Comparison of ENCODE assay signal across 7 mouse cellular contexts in the genomic region with DNA sequence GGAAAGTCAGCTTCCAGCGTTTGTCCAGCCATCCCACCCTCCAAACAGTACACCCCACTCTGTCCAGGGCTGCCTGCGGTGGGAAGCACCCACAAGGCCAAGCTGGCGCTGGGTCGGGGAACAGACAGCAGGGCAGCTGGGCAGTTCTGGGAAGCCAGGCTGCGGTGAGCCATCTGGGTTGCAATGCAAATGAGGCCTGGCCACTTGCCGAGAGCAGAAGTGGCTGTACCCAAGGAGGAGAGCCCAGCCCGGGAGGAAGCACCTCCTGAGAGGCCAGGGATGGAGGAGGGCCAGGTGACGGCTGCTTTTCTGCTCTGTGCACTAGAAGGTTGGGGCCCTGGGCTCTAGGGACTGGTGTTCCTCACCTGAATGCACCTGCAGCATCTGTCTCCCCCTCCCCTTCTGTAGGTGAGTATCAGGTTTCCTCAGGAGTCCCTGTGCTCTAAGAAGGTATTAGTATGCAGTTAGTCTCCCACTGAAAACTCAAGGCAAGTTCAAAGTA. TPM values are rescaled to one million over a fixed set of nuclear protein-coding genes. Genes with fewer than 3 reads are reported as not detected.
DNase-seq lines count a peak whose midpoint lies in the region; ATAC-seq and TF ChIP-seq lines count a peak whose summit lies in the region.

No protein-coding gene starts in this region.

- no peaks in the 10 kb centered on the region for H3K79me3 ChIP-seq in C2C12 (ENCODE audit: low read depth)

- peak; percentile 93 for DNase-seq in Muller cell, postnatal 12 days (ENCODE audit: inconsistent ontology term)
- peak; percentile 25 for DNase-seq in embryonic facial prominence, embryonic 11.5 days (ENCODE audit: low spot score)
- no peak for DNase-seq in heart, postnatal 0 days (ENCODE audit: low spot score)
- no peak for DNase-seq in thymus, postnatal 14 days

- H3ac ChIP-seq in C2C12 (ENCODE audit: control insufficient read depth, insufficient read length, low read depth) = no peak overlapping the region
- no peak overlapping the region for H3ac ChIP-seq in myocyte (ENCODE audit: control insufficient read depth, insufficient read length)

- no peak for TF ChIP-seq CTCF in C2C12 (IDR thresholded peaks at IDR 0.05; ENCODE audit: control insufficient read depth, insufficient read depth, insufficient read length)
- no peak for TF ChIP-seq CTCF in heart, postnatal 0 days (IDR thresholded peaks at IDR 0.05; ENCODE audit: low read depth)

- no peak for TF ChIP-seq EP300 in heart, postnatal 0 days (IDR thresholded peaks at IDR 0.05; ENCODE audit: low read depth)

- H3K4me2 ChIP-seq in embryonic facial prominence, embryonic 11.5 days (ENCODE audit: low read depth, low read length) = no peak overlapping the region
- no peak overlapping the region for H3K4me2 ChIP-seq in heart, postnatal 0 days (ENCODE audit: low read depth, low read length)
- H3K4me2 ChIP-seq in limb, embryonic 15.5 days = no peak overlapping the region
- H3K4me2 ChIP-seq in myocyte (ENCODE audit: low read depth) = peak overlapping the region; percentile 71

- H3K79me2 ChIP-seq in C2C12 (ENCODE audit: control insufficient read depth, insufficient read depth) (no peaks in the 10 kb centered on the region), myocyte (ENCODE audit: control insufficient read depth, insufficient read depth) (no peaks in the 10 kb centered on the region)

- 7% methylated on average over 8 of the region's 8 CpGs for WGBS in embryonic facial prominence, embryonic 11.5 days
- WGBS in heart, postnatal 0 days = 27% methylated on average over 8 of the region's 8 CpGs
- 18% methylated on average over 8 of the region's 8 CpGs for WGBS in limb, embryonic 15.5 days

- H3K4me1 ChIP-seq in embryonic facial prominence, embryonic 11.5 days (ENCODE audit: control insufficient read depth, insufficient read depth, low read length) = peaks cover 5% of the 10 kb centered on the region; the same call in 1 of the 2 replicates
- H3K4me1 ChIP-seq in heart, postnatal 0 days (ENCODE audit: control insufficient read depth, insufficient read depth) = peaks cover 21% of the 10 kb centered on the region
- H3K4me1 ChIP-seq in limb, embryonic 15.5 days = peaks cover 23% of the 10 kb centered on the region

- no peaks in the 10 kb centered on the region for H3K9me3 ChIP-seq in embryonic facial prominence, embryonic 11.5 days (replicated peaks; ENCODE audit: control insufficient read depth, low read length)
- H3K9me3 ChIP-seq in heart, postnatal 0 days (replicated peaks; ENCODE audit: control insufficient read depth, low read length) = no peaks in the 10 kb centered on the region
- H3K9me3 ChIP-seq in limb, embryonic 15.5 days = no peaks in the 10 kb centered on the region

- H3K36me3 ChIP-seq in C2C12 (ENCODE audit: control insufficient read depth, insufficient read depth) (no peaks in the 10 kb centered on the region), myocyte (ENCODE audit: control insufficient read depth, insufficient read depth) (no peaks in the 10 kb centered on the region)
- no peaks in the 10 kb centered on the region for H3K36me3 ChIP-seq in embryonic facial prominence, embryonic 11.5 days (replicated peaks; ENCODE audit: control insufficient read depth, insufficient read depth, low read depth, low read length)
- H3K36me3 ChIP-seq in heart, postnatal 0 days (replicated peaks; ENCODE audit: control insufficient read depth, insufficient read depth, low read length) = no peaks in the 10 kb centered on the region
- H3K36me3 ChIP-seq in limb, embryonic 15.5 days = no peaks in the 10 kb centered on the region

- H3K9ac ChIP-seq in embryonic facial prominence, embryonic 11.5 days (replicated peaks; ENCODE audit: low read length) = no peak overlapping the region; the same call in 1 of the 2 replicates
- no peak overlapping the region for H3K9ac ChIP-seq in heart, postnatal 0 days (replicated peaks; ENCODE audit: low read depth, low read length)
- no peak overlapping the region for H3K9ac ChIP-seq in limb, embryonic 15.5 days

- peak overlapping the region; percentile 68 for H3K27ac ChIP-seq in embryonic facial prominence, embryonic 11.5 days (replicated peaks; ENCODE audit: low read depth, low read length)
- no peak overlapping the region for H3K27ac ChIP-seq in heart, postnatal 0 days (ENCODE audit: low read depth)
- peak overlapping the region; percentile 43 for H3K27ac ChIP-seq in limb, embryonic 15.5 days

- peak; percentile 49; the same call in 1 of the 2 replicates for ATAC-seq in embryonic facial prominence, embryonic 11.5 days (replicated peaks; ENCODE audit: insufficient number of reproducible peaks, low FRiP score, low TSS enrichment, low read depth)
- ATAC-seq in heart, postnatal 0 days (ENCODE audit: insufficient read depth, low read depth) = peak; percentile 9; the same call in 1 of the 2 replicates
- no peak for ATAC-seq in limb, embryonic 15.5 days (ENCODE audit: insufficient number of reproducible peaks, low FRiP score, low TSS enrichment, low read depth)

- H3K27me3 ChIP-seq in C2C12 (ENCODE audit: control insufficient read depth, insufficient read depth, insufficient read length) (no peaks in the 10 kb centered on the region), myocyte (ENCODE audit: control insufficient read depth, insufficient read depth, insufficient read length) (no peaks in the 10 kb centered on the region)
- H3K27me3 ChIP-seq in embryonic facial prominence, embryonic 11.5 days (ENCODE audit: control insufficient read depth, insufficient read depth, low read length) = no peaks in the 10 kb centered on the region
- H3K27me3 ChIP-seq in heart, postnatal 0 days (ENCODE audit: control insufficient read depth, insufficient read depth, low read length) = no peaks in the 10 kb centered on the region
- H3K27me3 ChIP-seq in limb, embryonic 15.5 days = peaks cover 4% of the 10 kb centered on the region; the same call in 1 of the 2 replicates

- no peak overlapping the region for H3K4me3 ChIP-seq in C2C12 (ENCODE audit: insufficient read depth, poor library complexity, severe bottlenecking)
- no peak overlapping the region for H3K4me3 ChIP-seq in embryonic facial prominence, embryonic 11.5 days (ENCODE audit: low read depth, low read length)
- no peak overlapping the region for H3K4me3 ChIP-seq in heart, postnatal 0 days (ENCODE audit: low read depth, low read length)
- no peak overlapping the region for H3K4me3 ChIP-seq in limb, embryonic 15.5 days
- H3K4me3 ChIP-seq in myocyte = no peak overlapping the region

- TF ChIP-seq POLR2A in myocyte (IDR thresholded peaks at IDR 0.05; ENCODE audit: insufficient read length, low read depth) = peak; percentile 58

TF ChIP-seq in C2C12, 6 proteins besides CTCF, POLR2A, EP300 and RAD21:
- TF ChIP-seq MAX (IDR thresholded peaks at IDR 0.05) (no peak), MYOD1 (IDR thresholded peaks at IDR 0.05; ENCODE audit: control insufficient read depth, insufficient read length, low read depth) (peak; percentile 69)

TF ChIP-seq in myocyte, 11 proteins besides CTCF, POLR2A, EP300 and RAD21:
- TF ChIP-seq TCF12 (IDR thresholded peaks at IDR 0.05; ENCODE audit: insufficient read depth, poor library complexity, severe bottlenecking) = peak; percentile 84
- TF ChIP-seq MYOG (IDR thresholded peaks at IDR 0.05; ENCODE audit: control insufficient read depth in 1 of 3, insufficient read depth in 1 of 3, insufficient read length in 2 of 3, low read depth in 2 of 3) = peak; percentile 71 to 100 (median 98)
- TF ChIP-seq MYOD1 (IDR thresholded peaks at IDR 0.05; ENCODE audit: control insufficient read depth in 1 of 3, insufficient read length in 2 of 3, low read depth in 2 of 3) = peak in 2 of 3 experiments; percentile 92 to 97
- no peak for TF ChIP-seq POLR2AphosphoS2 (IDR thresholded peaks at IDR 0.05; ENCODE audit: insufficient read length, low read depth)
- no peak for TF ChIP-seq MAX (IDR thresholded peaks at IDR 0.05; ENCODE audit: low read depth)
- TF ChIP-seq USF1 (IDR thresholded peaks at IDR 0.05; ENCODE audit: low read depth) = no peak
- peak; percentile 93 for TF ChIP-seq TCF3 (IDR thresholded peaks at IDR 0.05; ENCODE audit: insufficient read length, low read depth)

RNA-seq across cellular contexts. Expression of a gene that starts 6.3 kb away (rescaled TPM):
- polyA plus RNA-seq in C2C12 (2012; fragmentation: generic; extraction: Trizol) = 12.5 TPM
- 8.4 and 9.8 TPM in 2 replicates for polyA plus RNA-seq in embryonic facial prominence, embryonic 11.5 days (2014; fragmentation: Nextera tagmentation; extraction: Ambion mirVana)
- 5.7 and 13.1 TPM in 2 replicates for total RNA-seq in heart, postnatal 0 days (2014; rRNA removed; ENCODE audit: low replicate concordance)
- polyA plus RNA-seq in heart, postnatal 0 days (2015; fragmentation: Nextera tagmentation; extraction: Ambion mirVana) = 4.0 and 5.1 TPM in 2 replicates
- polyA plus RNA-seq in limb, embryonic 15.5 days (2015; fragmentation: Nextera tagmentation; extraction: Ambion mirVana) = 20.3 and 24.0 TPM in 2 replicates
- 27.3 TPM for polyA plus RNA-seq in myocyte (2012; fragmentation: generic; extraction: Trizol)

RNA-seq across cellular contexts. Expression of a gene that starts 10.0 kb away (rescaled TPM):
- 65.8 TPM for polyA plus RNA-seq in C2C12 (2012; fragmentation: generic; extraction: Trizol)
- 33.7 and 34.7 TPM in 2 replicates for polyA plus RNA-seq in embryonic facial prominence, embryonic 11.5 days (2014; fragmentation: Nextera tagmentation; extraction: Ambion mirVana)
- total RNA-seq in heart, postnatal 0 days (2014; rRNA removed; ENCODE audit: low replicate concordance) = 27.2 and 33.0 TPM in 2 replicates
- polyA plus RNA-seq in heart, postnatal 0 days (2015; fragmentation: Nextera tagmentation; extraction: Ambion mirVana) = 20.3 and 21.8 TPM in 2 replicates
- polyA plus RNA-seq in limb, embryonic 15.5 days (2015; fragmentation: Nextera tagmentation; extraction: Ambion mirVana) = 35.5 and 37.8 TPM in 2 replicates
- polyA plus RNA-seq in myocyte (2012; fragmentation: generic; extraction: Trizol) = 61.6 TPM

Comparison
In these comparisons a context has a peak if more than half of its experiments do, and no peak if none do; other contexts are left out.
1. DNase-seq: peak in Muller cell, postnatal 12 days (single experiment) and embryonic facial prominence, embryonic 11.5 days (single experiment); none in heart, postnatal 0 days (single experiment) and thymus, postnatal 14 days (single experiment).